Mouse (Mus musculus) neural tube, embryonic 10.5 days (tissue): ENCODE results near the gene Olfr772.
"Not testable (repeated sequence)": the region's sequence is repeated elsewhere in the genome, so short reads cannot be mapped to it uniquely, and the experiment has no call there.

Experiments used
- DNase-seq: peaks from one replicate; pipeline ENCODE4 v3.0.0-alpha.2; 2017; ENCODE audit warnings: low spot score; ENCODE audit errors: extremely low spot score

Gene Olfr772

DNA sequence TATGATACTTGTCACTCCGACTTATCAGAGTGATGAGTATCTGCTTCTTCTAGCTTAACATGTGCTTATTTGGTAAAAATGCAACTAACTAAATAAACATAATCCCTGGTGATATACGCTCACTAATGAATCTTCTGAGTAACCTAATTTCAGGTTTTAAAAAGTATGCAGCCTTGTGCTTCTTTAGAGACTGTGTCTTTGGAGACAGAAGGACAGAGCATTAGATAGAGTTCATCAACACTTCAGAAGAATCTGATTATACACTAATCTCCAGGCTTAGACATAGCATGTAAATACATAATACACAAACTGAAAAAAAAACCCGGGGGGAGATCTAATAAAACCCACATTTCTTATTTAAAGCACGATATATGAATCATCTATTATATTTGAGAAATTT is at the start of gene Olfr772:
Gene Olfr772 (minus strand): TSS at position 101 of the 400 bp plus-strand sequence.
- DNase-seq: not testable (repeated sequence)

DNA sequence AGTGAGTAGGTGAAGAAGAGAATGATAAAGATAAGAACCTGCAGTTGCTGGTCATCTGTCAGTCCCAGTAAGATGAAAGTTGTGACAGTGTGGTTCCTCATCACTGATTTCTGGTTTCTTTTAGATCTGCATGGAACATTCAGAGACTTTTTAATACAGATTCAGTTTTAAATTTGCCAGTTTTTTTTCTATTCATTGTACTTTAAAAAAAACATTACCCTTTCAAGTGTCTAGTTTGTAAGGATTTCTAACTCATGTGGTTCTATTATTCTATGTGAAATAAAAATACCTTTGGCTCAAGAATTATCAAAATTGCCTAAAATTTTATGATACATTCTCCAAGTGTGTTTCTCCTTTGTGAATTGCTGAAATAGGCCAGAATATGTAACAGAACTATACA is 9.6 kb upstream of the Olfr772 start, which contains the start of gene Olfr773:
Gene Olfr773 (minus strand): TSS at position 101 of the 400 bp plus-strand sequence.
- not testable (repeated sequence) for DNase-seq

DNA sequence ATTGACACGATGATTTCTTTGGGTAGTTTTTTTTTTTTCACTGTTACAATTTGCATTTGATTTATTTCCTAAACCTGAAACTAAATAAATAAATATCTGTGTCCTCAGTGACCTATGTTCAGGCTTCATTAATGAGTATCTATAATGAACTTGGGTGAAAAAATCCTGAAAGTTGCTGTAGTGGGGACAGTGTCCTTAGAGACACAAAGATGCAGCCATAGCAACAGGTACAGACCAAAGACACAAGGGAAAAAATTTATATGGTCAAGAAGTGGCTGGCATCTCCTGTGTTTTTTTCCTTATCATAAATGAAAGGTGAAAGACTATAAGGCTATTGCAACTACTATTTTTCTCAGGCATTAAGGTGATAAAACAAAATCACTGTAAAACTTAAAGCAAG is 13.1 kb downstream of the Olfr772 start, which contains the start of gene Olfr771:
Gene Olfr771 (minus strand): TSS at position 101 of the 400 bp plus-strand sequence.
- DNase-seq: no peak

DNA sequence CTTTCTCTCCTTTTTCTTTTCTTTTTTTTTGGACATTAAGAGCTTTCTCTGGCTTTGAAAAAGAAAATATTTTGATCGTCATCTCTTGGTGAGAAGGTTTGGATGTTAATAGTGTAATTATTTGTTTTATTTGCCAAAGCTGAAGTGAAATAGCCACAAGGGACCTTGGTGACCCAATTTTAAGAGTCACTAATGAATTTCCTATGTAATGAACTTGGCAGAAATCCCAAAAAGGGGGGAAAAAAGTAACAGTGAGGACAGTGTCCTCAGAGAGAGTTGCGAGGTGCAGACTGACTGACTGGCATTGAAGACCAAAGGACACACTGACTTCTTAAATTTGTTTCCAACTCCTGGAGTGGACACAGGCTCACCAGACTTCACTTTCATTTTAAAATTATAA is 38.8 kb downstream of the Olfr772 start, which contains the start of gene Olfr770:
Gene Olfr770 (minus strand): TSS at position 101 of the 400 bp plus-strand sequence.
- DNase-seq: no peak
